ENCODE assay signal across 9 mouse cellular contexts in the genomic region with DNA sequence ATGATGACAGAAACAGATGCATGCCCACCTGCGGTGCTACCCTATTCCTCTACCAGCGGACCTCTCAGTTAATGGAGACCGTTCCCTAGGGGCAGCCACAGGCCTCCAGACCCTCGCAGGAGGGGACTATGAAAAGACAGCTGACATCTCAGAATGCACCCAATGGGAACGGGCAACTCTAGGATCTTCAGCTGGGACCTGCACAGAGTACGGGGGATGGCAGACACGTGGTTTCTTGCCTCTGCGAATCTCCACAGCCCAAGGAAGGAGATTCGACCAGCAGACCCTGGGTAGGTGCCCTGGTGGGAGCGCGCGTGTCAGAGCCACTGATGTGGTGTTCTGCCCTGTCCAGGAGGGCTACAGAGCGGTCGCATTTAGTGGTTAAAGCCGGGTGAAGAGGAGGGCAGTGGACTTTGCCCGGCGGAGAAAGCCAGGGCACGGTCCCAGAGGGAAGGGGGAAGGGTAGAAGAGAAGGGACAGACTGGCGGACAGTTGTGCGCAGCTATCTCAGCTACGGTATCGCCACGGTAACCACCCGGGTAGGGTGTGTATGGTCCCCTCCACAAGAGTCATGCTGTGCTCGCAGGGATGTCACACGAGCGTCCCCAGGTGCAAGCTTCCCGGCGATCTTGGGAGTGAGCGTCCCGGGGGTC. TPM values are rescaled to one million over a fixed set of nuclear protein-coding genes. Genes with fewer than 3 reads are reported as not detected.
DNase-seq lines count a peak whose midpoint lies in the region; ATAC-seq and TF ChIP-seq lines count a peak whose summit lies in the region.
"Had no signal": no experiment of that assay in that cellular context is flagged by ENCODE, and none has a peak within 500 bp of the region (broad histone marks: within the 10 kb centered on the region; RNA-seq: fewer than 3 reads in every experiment).

No protein-coding gene starts in this region.

- ATAC-seq in forebrain, embryonic 13.5 days: peak; percentile 54; the same call in 1 of the 2 replicates
- ATAC-seq in kidney, embryonic 16.5 days (ENCODE audit: low FRiP score, low TSS enrichment): peak; percentile 64
- peak; percentile 49 for ATAC-seq in midbrain, embryonic 16.5 days

- no peak for TF ChIP-seq CTCF in testis, adult 2 months (IDR thresholded peaks at IDR 0.05; ENCODE audit: control insufficient read depth, insufficient read depth, insufficient replicate concordance, low read depth, low read length)

- no peaks in the 10 kb centered on the region for H3K9me3 ChIP-seq in forebrain, embryonic 13.5 days (replicated peaks)
- H3K9me3 ChIP-seq in kidney, embryonic 16.5 days (ENCODE audit: low read length): no peaks in the 10 kb centered on the region
- H3K9me3 ChIP-seq in midbrain, embryonic 16.5 days (replicated peaks; ENCODE audit: control insufficient read depth, low read length, poor library complexity, severe bottlenecking): no peaks in the 10 kb centered on the region

- peak overlapping the region; percentile 58 for H3K4me3 ChIP-seq in testis, adult 2 months (ENCODE audit: control insufficient read depth, low read depth, low read length)
- H3K4me3 ChIP-seq in forebrain, embryonic 13.5 days: peak overlapping the region; percentile 44
- peak overlapping the region; percentile 56 for H3K4me3 ChIP-seq in kidney, embryonic 16.5 days (ENCODE audit: low read length)
- H3K4me3 ChIP-seq in midbrain, embryonic 16.5 days (ENCODE audit: low read depth, low read length): peak overlapping the region; percentile 50

- no peak for TF ChIP-seq POLR2A in testis, adult 2 months (IDR thresholded peaks at IDR 0.05; ENCODE audit: control insufficient read depth, low read depth, low read length)

- no peaks in the 10 kb centered on the region for H3K27me3 ChIP-seq in testis, adult 2 months (ENCODE audit: control insufficient read depth, insufficient read depth, low read length)
- H3K27me3 ChIP-seq in forebrain, embryonic 13.5 days: peaks cover 56% of the 10 kb centered on the region
- peaks cover 55% of the 10 kb centered on the region for H3K27me3 ChIP-seq in kidney, embryonic 16.5 days (ENCODE audit: insufficient read depth, low read length)
- H3K27me3 ChIP-seq in midbrain, embryonic 16.5 days (ENCODE audit: control insufficient read depth, insufficient read depth, low read depth, low read length): peaks cover 45% of the 10 kb centered on the region

- peak overlapping the region; percentile 76 for H3K4me2 ChIP-seq in forebrain, embryonic 13.5 days
- H3K4me2 ChIP-seq in kidney, embryonic 16.5 days (replicated peaks; ENCODE audit: low read depth, low read length): peak overlapping the region; percentile 84
- H3K4me2 ChIP-seq in midbrain, embryonic 16.5 days (ENCODE audit: low read length): peak overlapping the region; percentile 81

- H3K4me1 ChIP-seq in testis, adult 2 months (ENCODE audit: control insufficient read depth, insufficient read depth, low read length): peaks cover 6% of the 10 kb centered on the region
- H3K4me1 ChIP-seq in forebrain, embryonic 13.5 days: peaks cover 18% of the 10 kb centered on the region
- peaks cover 15% of the 10 kb centered on the region for H3K4me1 ChIP-seq in kidney, embryonic 16.5 days (ENCODE audit: insufficient read depth, low read length)
- peaks cover 12% of the 10 kb centered on the region; the same call in 1 of the 2 replicates for H3K4me1 ChIP-seq in midbrain, embryonic 16.5 days (ENCODE audit: control insufficient read depth, insufficient read depth, low read length)

- 0% methylated on average over 31 of the region's 31 CpGs for WGBS in forebrain, embryonic 13.5 days
- 0% methylated on average over 31 of the region's 31 CpGs for WGBS in kidney, embryonic 16.5 days
- WGBS in midbrain, embryonic 16.5 days: under 1% methylated on average over 31 of the region's 31 CpGs

- no peak for DNase-seq in testis, postnatal 10 days (ENCODE audit: low spot score)
- no peak for DNase-seq in cerebellum, adult 8-10 months
- no peak for DNase-seq in adrenal gland, postnatal 25 days
- DNase-seq in left cerebral cortex, postnatal 25 days (ENCODE audit: low spot score in 2 of 2): no peak

- peak overlapping the region; percentile 54 for H3K9ac ChIP-seq in forebrain, embryonic 13.5 days
- peak overlapping the region; percentile 62 for H3K9ac ChIP-seq in kidney, embryonic 16.5 days (replicated peaks; ENCODE audit: low read length)
- peak overlapping the region; percentile 61 for H3K9ac ChIP-seq in midbrain, embryonic 16.5 days (ENCODE audit: low read depth, low read length)

- H3K27ac ChIP-seq in testis, adult 2 months (ENCODE audit: control insufficient read depth, insufficient read depth, low read depth, low read length): no peak overlapping the region
- H3K27ac ChIP-seq in forebrain, embryonic 13.5 days: no peak overlapping the region
- H3K27ac ChIP-seq in kidney, embryonic 16.5 days (ENCODE audit: low read length): no peak overlapping the region
- H3K27ac ChIP-seq in midbrain, embryonic 16.5 days (ENCODE audit: low read length): no peak overlapping the region

- intact Hi-C loops in left cerebral cortex, postnatal 25 days (cut with DNase I): loop anchor here (2.0 kb wide), 1 partner anchor 163 kb away; a partner anchor contains a TSS

- no peaks in the 10 kb centered on the region for H3K36me3 ChIP-seq in testis, adult 2 months (ENCODE audit: control insufficient read depth, insufficient read depth, low read length)
- H3K36me3 ChIP-seq in forebrain, embryonic 13.5 days (ENCODE audit: poor library complexity, severe bottlenecking): no peaks in the 10 kb centered on the region
- H3K36me3 ChIP-seq in kidney, embryonic 16.5 days (ENCODE audit: insufficient read depth, low read length): no peaks in the 10 kb centered on the region
- H3K36me3 ChIP-seq in midbrain, embryonic 16.5 days (ENCODE audit: control insufficient read depth, insufficient read depth, low read length): no peaks in the 10 kb centered on the region

RNA-seq across cellular contexts. Expression of a gene that starts 0.6 kb away (rescaled TPM):
- 0.65 and 2.8 TPM in 2 replicates for polyA plus RNA-seq in testis, adult 2 months (2012; rRNA removed)
- polyA plus RNA-seq in forebrain, embryonic 13.5 days (2015; fragmentation: Nextera tagmentation; extraction: Ambion mirVana): 0.55 and 0.63 TPM in 2 replicates
- polyA plus RNA-seq in kidney, embryonic 16.5 days (2015; fragmentation: Nextera tagmentation; extraction: Ambion mirVana): 19.6 and 20.8 TPM in 2 replicates
- polyA plus RNA-seq in midbrain, embryonic 16.5 days (2015; fragmentation: Nextera tagmentation; extraction: Ambion mirVana): 1.7 and 3.4 TPM in 2 replicates
- 0.67 TPM in 1 of 2 replicates, not detected in the other for total RNA-seq in adrenal gland, postnatal 25 days (2021)
- 10 to 100 TPM; 37.5 to 40.2 TPM for total RNA-seq in left cerebral cortex, postnatal 25 days (2021)

RNA-seq across cellular contexts. Expression of a gene that starts 29.1 kb away (rescaled TPM):
- 407 and 443 TPM in 2 replicates for polyA plus RNA-seq in testis, adult 2 months (2012; rRNA removed)
- polyA plus RNA-seq in forebrain, embryonic 13.5 days (2015; fragmentation: Nextera tagmentation; extraction: Ambion mirVana): 254 and 265 TPM in 2 replicates
- polyA plus RNA-seq in kidney, embryonic 16.5 days (2015; fragmentation: Nextera tagmentation; extraction: Ambion mirVana): 133 and 135 TPM in 2 replicates
- 179 and 183 TPM in 2 replicates for polyA plus RNA-seq in midbrain, embryonic 16.5 days (2015; fragmentation: Nextera tagmentation; extraction: Ambion mirVana)
- 60.0 and 75.3 TPM in 2 replicates for total RNA-seq in adrenal gland, postnatal 25 days (2021)
- total RNA-seq in left cerebral cortex, postnatal 25 days (2021): 100 to 1,000 TPM; 157 to 158 TPM

RNA-seq across cellular contexts. Expression of a gene that starts 49.9 kb away (rescaled TPM):
- polyA plus RNA-seq in testis, adult 2 months (2012; rRNA removed): 9.5 and 10.1 TPM in 2 replicates
- not detected in 2 replicates for polyA plus RNA-seq in forebrain, embryonic 13.5 days (2015; fragmentation: Nextera tagmentation; extraction: Ambion mirVana)
- polyA plus RNA-seq in kidney, embryonic 16.5 days (2015; fragmentation: Nextera tagmentation; extraction: Ambion mirVana): not detected in 2 replicates
- not detected in 2 replicates for polyA plus RNA-seq in midbrain, embryonic 16.5 days (2015; fragmentation: Nextera tagmentation; extraction: Ambion mirVana)
- total RNA-seq in adrenal gland, postnatal 25 days (2021): not detected in 2 replicates
- total RNA-seq in left cerebral cortex, postnatal 25 days (2021): under 1 TPM in 1 of 2 experiments, not detected in 1; 0.21 TPM
- total RNA-seq: adrenal gland, postnatal 36 days had no signal

Comparison
In these comparisons a context has a peak if more than half of its experiments do, and no peak if none do; other contexts are left out.
1. RNA of a gene that starts 49.9 kb away (polyA plus RNA-seq): 9.5 to 10.1 TPM in testis, adult 2 months; not detected in midbrain, embryonic 16.5 days, not detected in forebrain, embryonic 13.5 days and not detected in kidney, embryonic 16.5 days; every median in the first group is over 10 times any median in the second.
2. Peak in every context shown above with its lines, with median percentiles within 50 percentile points of each other: H3K4me3 ChIP-seq, ATAC-seq, H3K4me2 ChIP-seq and H3K9ac ChIP-seq.